ENCODE assay signal across 14 mouse cellular contexts in the genomic region with DNA sequence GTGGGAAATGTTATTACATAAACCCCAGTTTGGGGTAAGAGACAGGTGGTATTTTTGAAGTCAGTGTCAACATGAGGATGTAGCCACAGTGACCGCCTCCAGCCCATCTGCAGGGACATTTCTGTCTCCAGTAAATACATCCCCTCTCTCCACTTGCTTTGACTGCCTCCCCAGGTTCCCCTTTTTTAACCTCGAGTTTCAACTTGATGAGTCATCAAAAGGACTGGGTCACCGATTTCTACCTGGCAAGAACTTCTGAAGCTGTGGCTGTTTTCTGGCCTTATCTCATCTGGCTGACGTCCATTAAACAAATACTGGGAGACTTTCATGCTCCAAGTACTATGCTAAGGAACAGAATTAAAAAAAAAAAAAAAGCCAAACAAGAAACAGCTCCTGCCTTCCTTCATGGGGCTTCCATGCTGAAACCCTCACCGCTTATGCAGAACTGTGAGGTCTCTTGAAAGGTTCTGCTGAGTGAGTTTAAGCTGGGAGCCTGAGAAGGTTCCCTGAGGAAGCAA.
DNase-seq lines count a peak whose midpoint lies in the region; ATAC-seq and TF ChIP-seq lines count a peak whose summit lies in the region.
"Had no signal": no experiment of that assay in that cellular context is flagged by ENCODE, and none has a peak within 500 bp of the region (broad histone marks: within the 10 kb centered on the region; RNA-seq: fewer than 3 reads in every experiment).

No protein-coding gene starts in this region.

- H3K27me3 ChIP-seq in heart, embryonic 10.5 days (ENCODE audit: insufficient read depth, poor library complexity, severe bottlenecking), result no peaks in the 10 kb centered on the region
- H3K27me3 ChIP-seq in heart, embryonic 11.5 days (ENCODE audit: control insufficient read depth, insufficient read depth, low read length), result no peaks in the 10 kb centered on the region
- no peaks in the 10 kb centered on the region for H3K27me3 ChIP-seq in lung, embryonic 16.5 days (ENCODE audit: control insufficient read depth, insufficient read depth, low read depth, low read length)
- H3K27me3 ChIP-seq in stomach, postnatal 0 days (ENCODE audit: control insufficient read depth, insufficient read depth, low read length), result no peaks in the 10 kb centered on the region
- H3K27me3 ChIP-seq: heart, embryonic 13.5 days; hindbrain, embryonic 12.5 days had no signal

- no peak for ATAC-seq in heart, embryonic 11.5 days (replicated peaks; ENCODE audit: insufficient number of reproducible peaks, low FRiP score, low TSS enrichment)
- ATAC-seq in lung, embryonic 16.5 days (ENCODE audit: low read depth), result peak; percentile 64
- peak; percentile 60 for ATAC-seq in stomach, postnatal 0 days (ENCODE audit: low FRiP score, low TSS enrichment)

- no peak for TF ChIP-seq EP300 in stomach, postnatal 0 days (optimal IDR thresholded peaks at IDR 0.05)

- no peak for TF ChIP-seq CTCF in stomach, postnatal 0 days (IDR thresholded peaks at IDR 0.05; ENCODE audit: low read depth)

- H3K4me1 ChIP-seq in heart, embryonic 10.5 days, result no peaks in the 10 kb centered on the region
- no peaks in the 10 kb centered on the region for H3K4me1 ChIP-seq in heart, embryonic 11.5 days (ENCODE audit: control insufficient read depth, insufficient read depth, low read length)
- H3K4me1 ChIP-seq in lung, embryonic 16.5 days (replicated peaks; ENCODE audit: control insufficient read depth, insufficient read depth, low read length), result peaks cover 6% of the 10 kb centered on the region; the same call in 1 of the 2 replicates
- no peaks in the 10 kb centered on the region for H3K4me1 ChIP-seq in stomach, postnatal 0 days (replicated peaks; ENCODE audit: control insufficient read depth, insufficient read depth)
- H3K4me1 ChIP-seq: heart, embryonic 13.5 days had no signal

- H3K9me3 ChIP-seq in heart, embryonic 10.5 days, result no peaks in the 10 kb centered on the region
- H3K9me3 ChIP-seq in heart, embryonic 11.5 days (replicated peaks; ENCODE audit: control insufficient read depth, low read length), result no peaks in the 10 kb centered on the region
- H3K9me3 ChIP-seq in lung, embryonic 16.5 days (ENCODE audit: control insufficient read depth, low read length), result no peaks in the 10 kb centered on the region
- H3K9me3 ChIP-seq in stomach, postnatal 0 days (ENCODE audit: control insufficient read depth, low read length), result no peaks in the 10 kb centered on the region
- H3K9me3 ChIP-seq: heart, embryonic 13.5 days; hindbrain, embryonic 12.5 days had no signal

- DNase-seq in heart, embryonic 10.5 days (ENCODE audit: low spot score), result peak; percentile 43
- DNase-seq in spleen, postnatal 36 days (ENCODE audit: low spot score in 2 of 2), result peak; percentile 60 to 63
- no peak for DNase-seq in spleen, adult 12 weeks (ENCODE audit: low spot score)
- DNase-seq in stomach, postnatal 0 days (ENCODE audit: low spot score), result peak; percentile 19
- no peak for DNase-seq in left cerebral cortex, postnatal 10 days (ENCODE audit: extremely low spot score in 1 of 2, low spot score in 2 of 2)
- no peak for DNase-seq in MN1 (ENCODE audit: low spot score)
- DNase-seq: gastrocnemius, adult 2 months; kidney, adult 11 months; thymus, postnatal 25 days had no signal

- intact Hi-C loops in left cerebral cortex, postnatal 10 days (cut with DNase I), result no loop called here

- H3K36me3 ChIP-seq in heart, embryonic 10.5 days, result no peaks in the 10 kb centered on the region
- no peaks in the 10 kb centered on the region for H3K36me3 ChIP-seq in heart, embryonic 11.5 days (ENCODE audit: control insufficient read depth, insufficient read depth, low read length)
- H3K36me3 ChIP-seq in lung, embryonic 16.5 days (ENCODE audit: control insufficient read depth, insufficient read depth, low read length), result no peaks in the 10 kb centered on the region
- H3K36me3 ChIP-seq in stomach, postnatal 0 days (ENCODE audit: control insufficient read depth, insufficient read depth, low read length), result no peaks in the 10 kb centered on the region
- H3K36me3 ChIP-seq: heart, embryonic 13.5 days; hindbrain, embryonic 12.5 days had no signal

- no peak overlapping the region for H3K9ac ChIP-seq in heart, embryonic 11.5 days (ENCODE audit: low read depth, low read length)
- no peak overlapping the region for H3K9ac ChIP-seq in lung, embryonic 16.5 days (ENCODE audit: low read length)
- no peak overlapping the region for H3K9ac ChIP-seq in stomach, postnatal 0 days (ENCODE audit: low read length)
- H3K9ac ChIP-seq: heart, embryonic 13.5 days; hindbrain, embryonic 12.5 days had no signal

- no peak overlapping the region for H3K27ac ChIP-seq in heart, embryonic 10.5 days
- no peak overlapping the region for H3K27ac ChIP-seq in heart, embryonic 11.5 days (ENCODE audit: low read depth, low read length)
- H3K27ac ChIP-seq in lung, embryonic 16.5 days (ENCODE audit: low read length), result peak overlapping the region; percentile 19; the same call in 1 of the 2 replicates
- no peak overlapping the region for H3K27ac ChIP-seq in stomach, postnatal 0 days (replicated peaks)
- H3K27ac ChIP-seq: gastrocnemius, adult 2 months; heart, embryonic 13.5 days; hindbrain, embryonic 12.5 days; macrophage had no signal

- 54% methylated on average over 5 of the region's 5 CpGs for WGBS in heart, embryonic 10.5 days
- WGBS in heart, embryonic 11.5 days (ENCODE audit: insufficient replicate concordance), result 45% methylated on average over 5 of the region's 5 CpGs
- WGBS in lung, embryonic 16.5 days, result 20% methylated on average over 5 of the region's 5 CpGs
- 40% methylated on average over 5 of the region's 5 CpGs for WGBS in stomach, postnatal 0 days

- no peak overlapping the region for H3K4me2 ChIP-seq in heart, embryonic 11.5 days
- no peak overlapping the region for H3K4me2 ChIP-seq in lung, embryonic 16.5 days (ENCODE audit: low read depth, low read length)
- H3K4me2 ChIP-seq in stomach, postnatal 0 days (replicated peaks; ENCODE audit: low read depth), result no peak overlapping the region; the same call in 1 of the 2 replicates
- H3K4me2 ChIP-seq: heart, embryonic 13.5 days; hindbrain, embryonic 12.5 days had no signal

- no peak overlapping the region for H3K4me3 ChIP-seq in heart, embryonic 10.5 days
- H3K4me3 ChIP-seq in heart, embryonic 11.5 days (ENCODE audit: low read depth, low read length), result no peak overlapping the region
- no peak overlapping the region for H3K4me3 ChIP-seq in lung, embryonic 16.5 days (ENCODE audit: low read length)
- no peak overlapping the region for H3K4me3 ChIP-seq in stomach, postnatal 0 days (ENCODE audit: low read depth, low read length)
- H3K4me3 ChIP-seq: gastrocnemius, adult 2 months; heart, embryonic 13.5 days; hindbrain, embryonic 12.5 days had no signal

Comparison
In these comparisons a context has a peak if more than half of its experiments do, and no peak if none do; other contexts are left out.
1. DNase-seq: peak in heart, embryonic 10.5 days (single experiment), spleen, postnatal 36 days (2 of 2) and stomach, postnatal 0 days (single experiment); none in spleen, adult 12 weeks (single experiment), left cerebral cortex, postnatal 10 days (0 of 2) and MN1 (single experiment).